Mouse (Mus musculus) embryonic facial prominence, embryonic 12.5 days (tissue): ENCODE data around the gene Ugt1a1. TPM values are rescaled to one million over a fixed set of nuclear protein-coding genes. Genes with fewer than 3 reads are reported as not detected.

Experiments
- ATAC-seq: fragments of 200-750 bp; cut with Nextera tagmentation; 2 replicates; pipeline ENCODE4 v1.8.0; 2017; ENCODE audit not compliant: insufficient number of reproducible peaks, insufficient read depth, low FRiP score, low TSS enrichment
- H3K27ac ChIP-seq: fragments of 300-500 bp; sonication (generic); 2 replicates; pipeline ENCODE4 v1.5.1; 2016; ENCODE audit warnings: mild to moderate bottlenecking
- H3K27me3 ChIP-seq: fragments of 300-500 bp; sonication (generic); 2 replicates; pipeline ENCODE4 v1.6.1; 2016; ENCODE audit warnings: mild to moderate bottlenecking, moderate library complexity
- H3K36me3 ChIP-seq: fragments of 300-500 bp; sonication (generic); 2 replicates; pipeline ENCODE4 v1.6.1; 2016; ENCODE audit warnings: mild to moderate bottlenecking
- H3K4me1 ChIP-seq: fragments of 300-500 bp; sonication (generic); 2 replicates; pipeline ENCODE4 v1.6.1; 2016
- H3K4me2 ChIP-seq: fragments of 300-500 bp; sonication (generic); replicated peaks from 2 replicates; pipeline ENCODE4 v1.6.1; 2016; ENCODE audit warnings: mild to moderate bottlenecking, moderate library complexity
- H3K4me3 ChIP-seq: fragments of 300-500 bp; sonication (generic); 2 replicates; pipeline ENCODE4 v1.5.1; 2016; ENCODE audit warnings: mild to moderate bottlenecking
- H3K9ac ChIP-seq: fragments of 300-500 bp; sonication (generic); 2 replicates; pipeline ENCODE4 v1.6.1; 2016; ENCODE audit warnings: mild to moderate bottlenecking, moderate library complexity
- H3K9me3 ChIP-seq: fragments of 300-500 bp; sonication (generic); 2 replicates; pipeline ENCODE4 v1.6.1; 2016; ENCODE audit warnings: mild to moderate bottlenecking, moderate library complexity
- WGBS: fragments of 180-500 bp; shearing (Covaris S2); methylation state at CpG from one replicate; pipeline ENCODE4 v1.1.7; 2016; 5-methylcytosine and 5-hydroxymethylcytosine counted together
- polyA plus RNA-seq: library from polyadenylated mRNA; unstranded; fragments of >200 nt; fragmentation: Nextera tagmentation; extraction: Ambion mirVana; gene quantifications from 2 replicates; pipeline ENCODE4 v1.2.1, GENCODE M21; 2016

The Ugt1a1 gene
- polyA plus RNA-seq, 1 experiment from 2014 or later, result not detected

GRCm38 (mm10) chr1:88261706-88262105 lies 49.9 kb downstream of the Ugt1a1 start:
- H3K27ac ChIP-seq, result no peak overlapping the region
- H3K4me3 ChIP-seq, result no peak overlapping the region
- H3K27me3 ChIP-seq, result no peaks in the 10 kb centered on the region
- no peak overlapping the region for H3K4me2 ChIP-seq
- WGBS, result 88% methylated on average over 7 of the region's 7 CpGs
- H3K4me1 ChIP-seq, result no peaks in the 10 kb centered on the region
- H3K36me3 ChIP-seq, result peaks cover 75% of the 10 kb centered on the region
- no peak overlapping the region for H3K9ac ChIP-seq
- ATAC-seq, result no peak
- peaks cover 42% of the 10 kb centered on the region for H3K9me3 ChIP-seq

GRCm38 (mm10) chr1:88262255-88262654 lies 50.5 kb downstream of the Ugt1a1 start:
- peaks cover 81% of the 10 kb centered on the region for H3K36me3 ChIP-seq
- no peak overlapping the region for H3K4me2 ChIP-seq
- no peak overlapping the region for H3K27ac ChIP-seq
- H3K4me3 ChIP-seq, result no peak overlapping the region
- peaks cover 37% of the 10 kb centered on the region for H3K9me3 ChIP-seq
- 83% methylated on average over 4 of the region's 4 CpGs for WGBS
- no peak for ATAC-seq
- H3K9ac ChIP-seq, result no peak overlapping the region
- H3K4me1 ChIP-seq, result no peaks in the 10 kb centered on the region
- no peaks in the 10 kb centered on the region for H3K27me3 ChIP-seq

- peaks cover 29% of the 10 kb centered on the region for H3K9me3 ChIP-seq
- H3K27ac ChIP-seq, result no peak overlapping the region
- no peaks in the 10 kb centered on the region for H3K27me3 ChIP-seq
- H3K4me3 ChIP-seq, result no peak overlapping the region
- no peak overlapping the region for H3K4me2 ChIP-seq
- H3K36me3 ChIP-seq, result peaks cover 88% of the 10 kb centered on the region
- WGBS, result 75% methylated on average over 6 of the region's 6 CpGs
- no peak overlapping the region for H3K9ac ChIP-seq
- H3K4me1 ChIP-seq, result no peaks in the 10 kb centered on the region
- ATAC-seq, result no peak
Measured at GRCm38 (mm10) chr1:88262961-88263360, 51.2 kb downstream of the Ugt1a1 start.

GRCm38 (mm10) chr1:88263778-88264177 lies 52.0 kb downstream of the Ugt1a1 start:
- Histone ChIP-seq H3K4me2 (no peak overlapping the region), H3K27me3 (no peaks in the 10 kb centered on the region), H3K36me3 (peaks cover 96% of the 10 kb centered on the region), H3K4me1 (no peaks in the 10 kb centered on the region), H3K27ac (no peak overlapping the region), H3K4me3 (no peak overlapping the region), H3K9ac (no peak overlapping the region), H3K9me3 (peaks cover 24% of the 10 kb centered on the region; the same call in 1 of the 2 replicates)
- ATAC-seq, result no peak
- WGBS, result 89% methylated on average over 5 of the region's 5 CpGs

GRCm38 (mm10) chr1:88264237-88264868 lies 52.6 kb downstream of the Ugt1a1 start:
- WGBS, result 88% methylated on average over 7 of the region's 7 CpGs
- H3K4me3 ChIP-seq, result no peak overlapping the region
- no peak for ATAC-seq

GRCm38 (mm10) chr1:88264869-88265240 lies 53.1 kb downstream of the Ugt1a1 start:
- Histone ChIP-seq H3K9ac (no peak overlapping the region), H3K27ac (no peak overlapping the region), H3K4me2 (no peak overlapping the region), H3K4me3 (no peak overlapping the region), H3K36me3 (peaks cover 100% of the 10 kb centered on the region), H3K9me3 (peaks cover 22% of the 10 kb centered on the region; the same call in 1 of the 2 replicates), H3K4me1 (no peaks in the 10 kb centered on the region), H3K27me3 (no peaks in the 10 kb centered on the region)
- 80% methylated on average over 4 of the region's 4 CpGs for WGBS
- no peak for ATAC-seq

More at GRCm38 (mm10) chr1:88264237-88264868, 52.6 kb downstream of the Ugt1a1 start:
- H3K4me1 ChIP-seq, result no peaks in the 10 kb centered on the region
- peaks cover 24% of the 10 kb centered on the region; the same call in 1 of the 2 replicates for H3K9me3 ChIP-seq
- no peak overlapping the region for H3K27ac ChIP-seq
- H3K36me3 ChIP-seq, result peaks cover 100% of the 10 kb centered on the region
- no peaks in the 10 kb centered on the region for H3K27me3 ChIP-seq
- no peak overlapping the region for H3K9ac ChIP-seq
- H3K4me2 ChIP-seq, result no peak overlapping the region

GRCm38 (mm10) chr1:88266123-88266522 lies 54.4 kb downstream of the Ugt1a1 start:
- Histone ChIP-seq H3K9ac (no peak overlapping the region), H3K9me3 (0 out of 2 replicates have a peak, but pooled peaks cover 16% of the 10 kb centered on the region)
- 88% methylated on average over 13 of the region's 13 CpGs for WGBS

GRCm38 (mm10) chr1:88267489-88267888 lies 55.7 kb downstream of the Ugt1a1 start:
- H3K27ac ChIP-seq, result no peak overlapping the region
- no peak for ATAC-seq
- no peak overlapping the region for H3K4me2 ChIP-seq
- H3K9ac ChIP-seq, result no peak overlapping the region
- WGBS, result 92% methylated on average over 6 of the region's 6 CpGs
- no peaks in the 10 kb centered on the region for H3K27me3 ChIP-seq
- no peaks in the 10 kb centered on the region for H3K4me1 ChIP-seq
- peaks cover 87% of the 10 kb centered on the region for H3K36me3 ChIP-seq
- H3K9me3 ChIP-seq, result 0 out of 2 replicates have a peak, but pooled peaks cover 14% of the 10 kb centered on the region
- no peak overlapping the region for H3K4me3 ChIP-seq

More at GRCm38 (mm10) chr1:88266123-88266522, 54.4 kb downstream of the Ugt1a1 start:
- Histone ChIP-seq H3K27me3 (no peaks in the 10 kb centered on the region), H3K4me2 (no peak overlapping the region), H3K36me3 (peaks cover 90% of the 10 kb centered on the region), H3K4me1 (no peaks in the 10 kb centered on the region), H3K4me3 (no peak overlapping the region), H3K27ac (no peak overlapping the region)
- no peak for ATAC-seq

GRCm38 (mm10) chr1:88268070-88268469 lies 56.3 kb downstream of the Ugt1a1 start:
- 0 out of 2 replicates have a peak, but pooled peaks cover 14% of the 10 kb centered on the region for H3K9me3 ChIP-seq
- no peak overlapping the region for H3K4me2 ChIP-seq
- peaks cover 87% of the 10 kb centered on the region for H3K36me3 ChIP-seq
- no peak overlapping the region for H3K9ac ChIP-seq
- no peak for ATAC-seq
- H3K27ac ChIP-seq, result no peak overlapping the region
- WGBS, result 86% methylated on average over 6 of the region's 6 CpGs
- no peak overlapping the region for H3K4me3 ChIP-seq
- H3K27me3 ChIP-seq, result no peaks in the 10 kb centered on the region
- no peaks in the 10 kb centered on the region for H3K4me1 ChIP-seq

Other genes with a start within 250 kb of the Ugt1a1 start
- gene Usp40, start 203.4 kb upstream of the Ugt1a1 start, polyA plus RNA-seq, result 53.1 and 53.2 TPM in 2 replicates
- not detected in 2 replicates for gene Ugt1a10, start 156.6 kb upstream of the Ugt1a1 start, polyA plus RNA-seq
- not detected in 2 replicates for gene Ugt1a9, start 141.2 kb upstream of the Ugt1a1 start, polyA plus RNA-seq
- not detected in 2 replicates for gene Ugt1a8, start 124.1 kb upstream of the Ugt1a1 start, polyA plus RNA-seq
- gene Ugt1a7c, start 116.9 kb upstream of the Ugt1a1 start, polyA plus RNA-seq, result 0.63 and 0.66 TPM in 2 replicates
- gene Ugt1a6b, start 108.7 kb upstream of the Ugt1a1 start, polyA plus RNA-seq, result not detected in 2 replicates
- 1.1 and 1.5 TPM in 2 replicates for gene Ugt1a6a, start 77.2 kb upstream of the Ugt1a1 start, polyA plus RNA-seq
- not detected in 2 replicates for gene Ugt1a5, start 45.9 kb upstream of the Ugt1a1 start, polyA plus RNA-seq
- gene Ugt1a2, start 11.4 kb upstream of the Ugt1a1 start, polyA plus RNA-seq, result not detected in 2 replicates
- 16.1 and 17.0 TPM in 2 replicates for gene Dnajb3, start 6.2 kb upstream of the Ugt1a1 start, polyA plus RNA-seq
- gene Mroh2a, start 15.0 kb downstream of the Ugt1a1 start, polyA plus RNA-seq, result 0.80 and 1.6 TPM in 2 replicates
- gene Hjurp, start 65.7 kb downstream of the Ugt1a1 start, polyA plus RNA-seq, result 231 and 234 TPM in 2 replicates
- gene Trpm8, start 65.7 kb downstream of the Ugt1a1 start, polyA plus RNA-seq, result not detected in 2 replicates
- not detected in 2 replicates for gene Spp2, start 195.0 kb downstream of the Ugt1a1 start, polyA plus RNA-seq